Mouse (Mus musculus) 3134 (cell line): ENCODE results near the gene Magea1.
"Not testable (repeated sequence)": the region's sequence is repeated elsewhere in the genome, so short reads cannot be mapped to it uniquely, and the experiment has no call there.

Source experiments
- DNase-seq: peaks from one replicate; pipeline ENCODE4 v3.0.0-alpha.2; 2011; ENCODE audit warnings: low spot score; ENCODE audit not compliant: insufficient read length; ENCODE audit errors: extremely low read depth

The Magea1 gene

GRCm38 (mm10) chrX:155089693-155090092 is at the start of gene Magea1:
Gene Magea1, minus strand, starts transcription at chrX:155089793.
- DNase-seq, result not testable (repeated sequence)

DNA sequence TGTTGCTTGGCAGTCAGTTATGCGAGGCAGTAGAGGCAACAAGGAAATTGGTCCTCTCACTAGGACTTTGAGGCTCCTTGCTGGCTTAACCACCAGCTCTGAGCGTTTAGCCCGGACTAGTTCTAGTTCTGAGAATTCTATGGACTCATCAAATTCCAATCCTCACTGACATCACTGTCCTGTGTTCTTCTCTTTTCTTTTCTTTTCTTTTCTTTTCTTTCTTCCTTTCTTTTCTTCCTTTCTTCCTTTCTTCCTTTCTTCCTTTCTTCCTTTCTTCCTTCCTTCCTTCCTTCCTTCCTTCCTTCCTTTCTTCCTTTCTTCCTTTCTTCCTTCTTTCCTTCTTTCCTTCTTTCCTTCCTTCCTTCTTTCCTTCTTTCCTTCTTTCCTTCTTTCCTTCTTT is 38.7 kb upstream of the Magea1 start, which contains the start of gene Cldn34b2:
Gene Cldn34b2, minus strand, starts transcription at position 101 of the 400 bp plus-strand sequence.
- DNase-seq, result not testable (repeated sequence)

DNA sequence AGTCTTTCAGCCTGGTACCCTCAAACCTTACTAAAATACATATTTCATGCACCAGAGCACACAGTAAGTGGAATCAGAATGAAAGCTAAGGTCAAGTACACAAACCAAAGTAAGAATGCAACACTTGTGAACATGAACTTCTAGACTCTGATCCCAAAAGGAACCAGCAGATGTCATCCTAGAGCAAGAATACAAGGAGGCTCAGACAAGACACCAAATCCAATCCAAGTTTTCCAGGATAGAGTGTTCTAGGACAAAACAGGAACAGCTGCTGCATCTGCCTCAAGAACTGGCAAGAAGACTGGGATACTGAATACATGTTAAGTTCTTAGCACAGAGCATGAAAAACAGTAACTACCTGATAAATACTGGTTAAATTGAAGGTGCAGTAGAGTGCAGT is 8.4 kb upstream of the Magea1 start:
- DNase-seq, result no peak

- not testable (repeated sequence) for DNase-seq
These were observed 4.0 kb upstream of the Magea1 start, which contains the start of gene Magea2 for GRCm38 (mm10) chrX:155093566-155093965. Gene Magea2, minus strand, starts transcription at chrX:155093666.

- not testable (repeated sequence) for DNase-seq
These were observed 26.5 kb downstream of the Magea1 start, which contains the start of gene Magea5 for GRCm38 (mm10) chrX:155063045-155063444. Gene Magea5, minus strand, starts transcription at chrX:155063145.
